ENCODE assay signal across 8 mouse cellular contexts in the genomic region with DNA sequence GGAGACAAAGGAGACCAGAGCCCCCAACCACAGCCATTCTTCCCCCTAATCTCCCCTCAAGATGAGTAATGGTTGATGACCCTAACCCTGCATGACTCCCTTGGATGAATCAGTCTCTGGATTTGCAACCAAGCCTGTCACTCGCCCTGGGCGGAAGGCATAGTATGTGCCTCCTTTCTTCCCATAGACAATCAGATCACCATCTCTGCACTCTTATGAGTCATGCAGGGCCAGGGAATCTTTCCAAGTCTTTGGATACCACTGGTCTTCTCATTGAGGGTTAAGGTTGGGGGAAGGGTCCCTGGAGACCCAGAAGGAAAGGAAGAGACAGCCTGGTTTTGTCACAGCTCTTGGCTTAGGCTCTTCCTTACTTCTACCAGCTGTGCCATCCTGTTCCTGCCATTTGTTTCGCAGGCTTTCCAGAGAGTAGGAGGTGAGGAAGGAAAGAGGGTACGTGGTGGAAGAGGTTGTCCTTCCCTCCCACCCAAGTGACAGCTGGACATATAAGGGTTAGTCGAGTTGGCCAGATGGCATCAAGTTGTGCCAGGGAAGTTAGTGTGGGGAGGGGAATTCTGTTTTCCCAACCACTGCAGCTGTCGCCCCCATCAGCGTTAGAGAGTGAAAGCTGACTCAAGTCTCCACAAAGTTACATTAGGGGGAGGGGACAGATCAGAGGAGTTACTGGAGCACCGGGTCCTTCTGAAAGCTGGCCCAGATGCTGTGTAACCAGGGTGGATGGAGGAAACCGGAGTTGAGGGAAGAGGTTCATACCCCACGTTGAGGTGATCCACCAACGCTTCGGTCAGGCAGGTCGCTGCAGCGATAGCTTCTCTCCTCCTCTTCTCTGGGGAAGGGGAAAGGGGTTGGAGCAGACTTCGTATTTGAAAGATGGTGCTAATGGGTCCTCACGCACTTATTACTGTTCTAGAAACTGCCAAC. TPM values are rescaled to one million over a fixed set of nuclear protein-coding genes. Genes with fewer than 3 reads are reported as not detected.
DNase-seq lines count a peak whose midpoint lies in the region; ATAC-seq lines count a peak whose summit lies in the region.

No protein-coding gene starts in this region.

- WGBS in forebrain, embryonic 12.5 days: 78% methylated on average over 16 of the region's 16 CpGs
- WGBS in liver, embryonic 12.5 days (ENCODE audit: insufficient replicate concordance): 64% methylated on average over 16 of the region's 16 CpGs

- 0 out of 2 replicates have a peak, but pooled peaks cover 8% of the 10 kb centered on the region for H3K27me3 ChIP-seq in forebrain, embryonic 12.5 days
- peaks cover 8% of the 10 kb centered on the region; the same call in 1 of the 2 replicates for H3K27me3 ChIP-seq in liver, embryonic 12.5 days (replicated peaks)

- peak overlapping the region; percentile 83 for H3K4me3 ChIP-seq in forebrain, embryonic 12.5 days (replicated peaks)
- peak overlapping the region; percentile 94 for H3K4me3 ChIP-seq in liver, embryonic 12.5 days

- peak overlapping the region; percentile 67 for H3K4me2 ChIP-seq in forebrain, embryonic 12.5 days
- peak overlapping the region; percentile 84 for H3K4me2 ChIP-seq in liver, embryonic 12.5 days

- no peaks in the 10 kb centered on the region for H3K9me3 ChIP-seq in forebrain, embryonic 12.5 days
- no peaks in the 10 kb centered on the region for H3K9me3 ChIP-seq in liver, embryonic 12.5 days (replicated peaks)

- DNase-seq in layer of hippocampus, adult 11-12 months (ENCODE audit: low spot score): peak; percentile 48
- DNase-seq in layer of hippocampus, postnatal 14 days (ENCODE audit: low spot score in 2 of 2): no peak
- DNase-seq in adipocyte (ENCODE audit: low spot score): peak; percentile 82
- no peak for DNase-seq in ovary, adult 18-20 months (ENCODE audit: low spot score)
- DNase-seq in gastrocnemius, adult 18-20 months (ENCODE audit: low spot score): no peak
- DNase-seq in spleen, adult 18-20 months: no peak

- no peak for ATAC-seq in forebrain, embryonic 12.5 days (ENCODE audit: low FRiP score)
- no peak for ATAC-seq in liver, embryonic 12.5 days

- H3K9ac ChIP-seq in forebrain, embryonic 12.5 days: peak overlapping the region; percentile 76
- H3K9ac ChIP-seq in liver, embryonic 12.5 days: peak overlapping the region; percentile 84

- peaks cover 37% of the 10 kb centered on the region for H3K4me1 ChIP-seq in forebrain, embryonic 12.5 days
- peaks cover 45% of the 10 kb centered on the region for H3K4me1 ChIP-seq in liver, embryonic 12.5 days

- peaks cover 11% of the 10 kb centered on the region for H3K36me3 ChIP-seq in forebrain, embryonic 12.5 days (replicated peaks)
- peaks cover 13% of the 10 kb centered on the region for H3K36me3 ChIP-seq in liver, embryonic 12.5 days

- peak overlapping the region; percentile 93; the same call in 1 of the 2 replicates for H3K27ac ChIP-seq in forebrain, embryonic 12.5 days
- H3K27ac ChIP-seq in liver, embryonic 12.5 days: peak overlapping the region; percentile 85

RNA-seq across cellular contexts. Expression of a gene that starts 0.5 kb away (rescaled TPM):
- 1 to 10 TPM; 8.1 to 8.8 TPM for total RNA-seq in layer of hippocampus, postnatal 14 days (2021)
- 11.3 and 13.3 TPM in 2 replicates for polyA plus RNA-seq in forebrain, embryonic 12.5 days (2016; fragmentation: Nextera tagmentation; extraction: Ambion mirVana)
- 8.2 and 9.0 TPM in 2 replicates for polyA plus RNA-seq in liver, embryonic 12.5 days (2016; fragmentation: Nextera tagmentation; extraction: Ambion mirVana)
- total RNA-seq in gastrocnemius, adult 18-20 months (2021): 1 to 10 TPM; 3.1 to 3.9 TPM

RNA-seq across cellular contexts. Expression of a gene that starts 1.7 kb away (rescaled TPM):
- total RNA-seq in layer of hippocampus, postnatal 14 days (2021): 10 to 100 TPM; 96.9 to 98.1 TPM
- polyA plus RNA-seq in forebrain, embryonic 12.5 days (2016; fragmentation: Nextera tagmentation; extraction: Ambion mirVana): 183 and 188 TPM in 2 replicates
- polyA plus RNA-seq in liver, embryonic 12.5 days (2016; fragmentation: Nextera tagmentation; extraction: Ambion mirVana): 82.5 and 83.0 TPM in 2 replicates
- total RNA-seq in gastrocnemius, adult 18-20 months (2021): 100 to 1,000 TPM; 153 to 154 TPM

RNA-seq across cellular contexts. Expression of a gene that starts 11.5 kb away (rescaled TPM):
- total RNA-seq in layer of hippocampus, postnatal 14 days (2021): 10 to 100 TPM; 28.1 to 28.5 TPM
- polyA plus RNA-seq in forebrain, embryonic 12.5 days (2016; fragmentation: Nextera tagmentation; extraction: Ambion mirVana): 0.46 and 0.73 TPM in 2 replicates
- polyA plus RNA-seq in liver, embryonic 12.5 days (2016; fragmentation: Nextera tagmentation; extraction: Ambion mirVana): 0.12 and 0.17 TPM in 2 replicates
- 10 to 100 TPM; 40.4 to 60.8 TPM for total RNA-seq in gastrocnemius, adult 18-20 months (2021)

RNA-seq across cellular contexts. Expression of a gene that starts 21.4 kb away (rescaled TPM):
- 10 to 100 TPM; 76.7 to 86.1 TPM for total RNA-seq in layer of hippocampus, postnatal 14 days (2021)
- polyA plus RNA-seq in forebrain, embryonic 12.5 days (2016; fragmentation: Nextera tagmentation; extraction: Ambion mirVana): 129 and 160 TPM in 2 replicates
- 127 and 129 TPM in 2 replicates for polyA plus RNA-seq in liver, embryonic 12.5 days (2016; fragmentation: Nextera tagmentation; extraction: Ambion mirVana)
- 100 to 1,000 TPM; 101 to 160 TPM for total RNA-seq in gastrocnemius, adult 18-20 months (2021)

RNA-seq across cellular contexts. Expression of a gene that starts 30.6 kb away (rescaled TPM):
- 10 to 100 TPM; 23.3 to 26.4 TPM for total RNA-seq in layer of hippocampus, postnatal 14 days (2021)
- 9.3 and 9.6 TPM in 2 replicates for polyA plus RNA-seq in forebrain, embryonic 12.5 days (2016; fragmentation: Nextera tagmentation; extraction: Ambion mirVana)
- polyA plus RNA-seq in liver, embryonic 12.5 days (2016; fragmentation: Nextera tagmentation; extraction: Ambion mirVana): 1.8 and 1.9 TPM in 2 replicates
- 1 to 10 TPM; 2.8 to 8.0 TPM for total RNA-seq in gastrocnemius, adult 18-20 months (2021)

Comparison
In these comparisons a context has a peak if more than half of its experiments do, and no peak if none do; other contexts are left out.
1. DNase-seq: peak in layer of hippocampus, adult 11-12 months (single experiment) and adipocyte (single experiment); none in layer of hippocampus, postnatal 14 days (0 of 2), ovary, adult 18-20 months (single experiment), gastrocnemius, adult 18-20 months (single experiment) and spleen, adult 18-20 months (0 of 2).